Mouse (Mus musculus) heart, embryonic 10.5 days (tissue): ENCODE measurements around the gene 1700109H08Rik. TPM values are rescaled to one million over a fixed set of nuclear protein-coding genes. Genes with fewer than 3 reads are reported as not detected.
"Not testable (repeated sequence)": the region's sequence is repeated elsewhere in the genome, so short reads cannot be mapped to it uniquely, and the experiment has no call there.

Source experiments
- DNase-seq: peaks from one replicate; pipeline ENCODE4 v3.0.0-alpha.2; 2017; ENCODE audit warnings: low spot score
- H3K27ac ChIP-seq: fragments of 300-500 bp; sonication (generic); 2 replicates; pipeline ENCODE4 v1.5.1; 2016; ENCODE audit warnings: mild to moderate bottlenecking
- H3K27me3 ChIP-seq: fragments of 300-500 bp; sonication (generic); 2 replicates; pipeline ENCODE4 v1.6.1; 2016; ENCODE audit warnings: mild to moderate bottlenecking; ENCODE audit not compliant: poor library complexity, insufficient read depth, severe bottlenecking
- H3K36me3 ChIP-seq: fragments of 300-500 bp; sonication (generic); 2 replicates; pipeline ENCODE4 v1.6.1; 2016; ENCODE audit warnings: mild to moderate bottlenecking, moderate library complexity
- H3K4me1 ChIP-seq: fragments of 300-500 bp; sonication (generic); 2 replicates; pipeline ENCODE4 v1.6.1; 2016; ENCODE audit warnings: mild to moderate bottlenecking
- H3K4me3 ChIP-seq: fragments of 300-500 bp; sonication (generic); 2 replicates; pipeline ENCODE4 v1.5.1; 2016; ENCODE audit warnings: mild to moderate bottlenecking, moderate library complexity
- H3K9me3 ChIP-seq: fragments of 300-500 bp; sonication (generic); 2 replicates; pipeline ENCODE4 v1.6.1; 2016; ENCODE audit warnings: mild to moderate bottlenecking, moderate library complexity
- WGBS: fragments of 180-500 bp; shearing (Covaris S2); methylation state at CpG from one replicate; pipeline ENCODE4 v1.1.7; 2016; 5-methylcytosine and 5-hydroxymethylcytosine counted together
- polyA plus RNA-seq: library from polyadenylated mRNA; unstranded; fragments of >200 nt; fragmentation: Nextera tagmentation; extraction: Ambion mirVana; gene quantifications from 2 replicates; pipeline ENCODE4 v1.2.1, GENCODE M21; 2016

1700109H08Rik gene
- 2.7 and 3.8 TPM in 2 replicates for polyA plus RNA-seq

GRCm38 (mm10) chr5:3571266-3571665, at the start of gene 1700109H08Rik:
1700109H08Rik (plus strand) TSS chr5:3571566.
- Histone ChIP-seq H3K4me1 (no peaks in the 10 kb centered on the region), H3K27ac (no peak within 1 kb of the TSS), H3K36me3 (peaks cover 99% of the 10 kb centered on the region), H3K4me3 (no peak within 1 kb of the TSS), H3K9me3 (peaks cover 7% of the 10 kb centered on the region; the same call in 1 of the 2 replicates), H3K27me3 (no peaks in the 10 kb centered on the region)
- no peak for DNase-seq
- WGBS, result 94% methylated on average over 4 of the region's 4 CpGs

GRCm38 (mm10) chr5:3521741-3522140, 49.6 kb upstream of the 1700109H08Rik start:
- H3K27me3 ChIP-seq, result no peaks in the 10 kb centered on the region
- H3K9me3 ChIP-seq, result no peaks in the 10 kb centered on the region
- peaks cover 23% of the 10 kb centered on the region for H3K36me3 ChIP-seq
- H3K4me1 ChIP-seq, result no peaks in the 10 kb centered on the region
- WGBS, result 85% methylated on average over 12 of the region's 12 CpGs
- H3K27ac ChIP-seq, result no peak overlapping the region
- no peak overlapping the region for H3K4me3 ChIP-seq
- peak; percentile 46 for DNase-seq

GRCm38 (mm10) chr5:3522826-3523225, 48.5 kb upstream of the 1700109H08Rik start:
- DNase-seq, result peak; percentile 13
- Histone ChIP-seq H3K36me3 (peaks cover 23% of the 10 kb centered on the region), H3K4me1 (peaks cover 5% of the 10 kb centered on the region; the same call in 1 of the 2 replicates), H3K4me3 (no peak overlapping the region), H3K9me3 (no peaks in the 10 kb centered on the region), H3K27me3 (no peaks in the 10 kb centered on the region), H3K27ac (no peak overlapping the region)
- WGBS, result 89% methylated on average over 10 of the region's 10 CpGs

- H3K4me1 ChIP-seq, result peaks cover 5% of the 10 kb centered on the region; the same call in 1 of the 2 replicates
- H3K9me3 ChIP-seq, result no peaks in the 10 kb centered on the region
- no peak for DNase-seq
- no peaks in the 10 kb centered on the region for H3K27me3 ChIP-seq
- 57% methylated on average over 5 of the region's 5 CpGs for WGBS
- H3K36me3 ChIP-seq, result peaks cover 4% of the 10 kb centered on the region; the same call in 1 of the 2 replicates
- H3K4me3 ChIP-seq, result no peak overlapping the region
- H3K27ac ChIP-seq, result no peak overlapping the region
Observed at GRCm38 (mm10) chr5:3527041-3527691, 44.2 kb upstream of the 1700109H08Rik start.

GRCm38 (mm10) chr5:3529585-3530189, 41.7 kb upstream of the 1700109H08Rik start:
- no peak for DNase-seq
- 86% methylated on average over 10 of the region's 10 CpGs for WGBS
- no peak overlapping the region for H3K27ac ChIP-seq
- no peaks in the 10 kb centered on the region for H3K36me3 ChIP-seq
- no peaks in the 10 kb centered on the region for H3K9me3 ChIP-seq
- H3K4me3 ChIP-seq, result no peak overlapping the region
- H3K4me1 ChIP-seq, result peaks cover 5% of the 10 kb centered on the region; the same call in 1 of the 2 replicates
- no peaks in the 10 kb centered on the region for H3K27me3 ChIP-seq

- not testable (repeated sequence) for H3K4me3 ChIP-seq, H3K27ac ChIP-seq, H3K4me1 ChIP-seq, H3K9me3 ChIP-seq, H3K36me3 ChIP-seq, DNase-seq, H3K27me3 ChIP-seq
Observed at GRCm38 (mm10) chr5:3532048-3532447, 39.3 kb upstream of the 1700109H08Rik start.

- DNase-seq, result no peak
- Histone ChIP-seq H3K4me3 (no peak overlapping the region), H3K27me3 (no peaks in the 10 kb centered on the region), H3K9me3 (no peaks in the 10 kb centered on the region), H3K36me3 (no peaks in the 10 kb centered on the region), H3K27ac (no peak overlapping the region), H3K4me1 (no peaks in the 10 kb centered on the region)
- WGBS, result 73% methylated on average over 3 of the region's 3 CpGs
Observed at GRCm38 (mm10) chr5:3536592-3537212, 34.7 kb upstream of the 1700109H08Rik start.

GRCm38 (mm10) chr5:3538505-3539472, 32.6 kb upstream of the 1700109H08Rik start:
- WGBS, result 67% methylated on average over 11 of the region's 11 CpGs

GRCm38 (mm10) chr5:3541871-3542270, 29.5 kb upstream of the 1700109H08Rik start:
- Histone ChIP-seq H3K27ac (no peak overlapping the region), H3K4me3 (no peak overlapping the region), H3K27me3 (no peaks in the 10 kb centered on the region), H3K9me3 (no peaks in the 10 kb centered on the region; the same call in 1 of the 2 replicates), H3K36me3 (peaks cover 5% of the 10 kb centered on the region), H3K4me1 (peaks cover 11% of the 10 kb centered on the region)
- DNase-seq, result no peak
- 72% methylated on average over 6 of the region's 6 CpGs for WGBS

More at GRCm38 (mm10) chr5:3538505-3539472, 32.6 kb upstream of the 1700109H08Rik start:
- no peaks in the 10 kb centered on the region; the same call in 1 of the 2 replicates for H3K9me3 ChIP-seq
- no peaks in the 10 kb centered on the region for H3K36me3 ChIP-seq
- H3K27ac ChIP-seq, result no peak overlapping the region
- H3K4me1 ChIP-seq, result no peaks in the 10 kb centered on the region
- no peak overlapping the region for H3K4me3 ChIP-seq
- H3K27me3 ChIP-seq, result no peaks in the 10 kb centered on the region
- no peak for DNase-seq

GRCm38 (mm10) chr5:3543629-3544479, 27.5 kb upstream of the 1700109H08Rik start, which contains the start of gene Fam133b:
Fam133b (plus strand) TSS chr5:3543833.
- H3K4me3 ChIP-seq, result peak within 1 kb of the TSS; percentile 88
- H3K9me3 ChIP-seq, result no peaks in the 10 kb centered on the region; the same call in 1 of the 2 replicates
- peaks cover 11% of the 10 kb centered on the region for H3K4me1 ChIP-seq
- H3K36me3 ChIP-seq, result peaks cover 10% of the 10 kb centered on the region
- H3K27me3 ChIP-seq, result no peaks in the 10 kb centered on the region
- DNase-seq, result peak; percentile 96
- peak within 1 kb of the TSS; percentile 96 for H3K27ac ChIP-seq
- under 1% methylated on average over 80 of the region's 80 CpGs for WGBS

- Histone ChIP-seq H3K4me1 (peaks cover 11% of the 10 kb centered on the region), H3K9me3 (no peaks in the 10 kb centered on the region; the same call in 1 of the 2 replicates), H3K36me3 (peaks cover 10% of the 10 kb centered on the region), H3K4me3 (peak overlapping the region; percentile 88), H3K27ac (peak overlapping the region; percentile 96; the same call in 1 of the 2 replicates), H3K27me3 (no peaks in the 10 kb centered on the region)
- WGBS, result 13% methylated on average over 7 of the region's 7 CpGs
- DNase-seq, result no peak
Observed at GRCm38 (mm10) chr5:3544480-3544769, 26.9 kb upstream of the 1700109H08Rik start.
